In the genomic region with DNA sequence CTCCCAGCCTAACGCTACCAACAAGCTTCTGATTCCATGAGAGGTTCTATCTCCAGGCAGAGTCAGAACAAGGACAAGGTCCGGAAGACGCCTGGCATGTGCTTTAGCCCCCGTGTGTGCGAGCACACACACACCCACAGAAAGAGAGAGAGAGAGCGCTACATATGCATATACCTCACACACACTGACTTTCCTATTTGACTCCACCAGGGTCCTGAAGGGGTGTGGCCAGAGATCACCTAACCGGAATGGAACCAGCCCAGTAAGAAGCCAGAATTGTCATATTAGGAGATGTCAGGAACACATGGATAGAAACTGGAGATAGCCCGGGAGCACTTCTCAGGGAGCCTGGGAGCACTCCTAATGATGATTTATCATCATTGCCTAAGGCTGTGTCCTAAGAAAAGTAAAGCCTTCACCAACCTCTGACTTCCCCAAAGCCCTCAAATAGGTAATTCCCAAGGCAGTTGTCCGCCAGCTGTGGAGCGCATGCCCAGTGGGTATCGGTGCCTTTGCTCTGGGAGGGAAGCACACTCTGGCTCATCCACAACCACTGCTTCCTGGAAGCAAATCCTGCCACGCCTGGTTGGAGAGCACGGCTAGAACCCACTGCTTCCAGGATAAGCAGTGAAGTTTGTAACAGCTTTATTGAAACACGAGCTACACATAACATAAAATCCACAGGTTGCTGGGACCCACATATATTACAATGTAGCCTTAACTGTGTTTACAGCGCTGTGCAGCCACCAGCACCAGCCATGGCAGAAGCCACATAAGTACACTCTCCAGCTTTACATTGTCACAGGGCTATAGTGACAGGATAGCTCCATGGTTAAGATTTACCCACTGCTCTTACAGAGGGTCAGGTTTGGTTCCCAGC, we compare ENCODE assay signal across 10 mouse cellular contexts. TPM values are rescaled to one million over a fixed set of nuclear protein-coding genes. Genes with fewer than 3 reads are reported as not detected.
DNase-seq lines count a peak whose midpoint lies in the region; ATAC-seq and TF ChIP-seq lines count a peak whose summit lies in the region.
"Had no signal": no experiment of that assay in that cellular context is flagged by ENCODE, and none has a peak within 500 bp of the region (broad histone marks: within the 10 kb centered on the region; RNA-seq: fewer than 3 reads in every experiment).

No protein-coding gene starts in this region.

- no peak overlapping the region for H3K27ac ChIP-seq in liver, postnatal 0 days (ENCODE audit: low read depth)

- no peak for TF ChIP-seq EP300 in liver, postnatal 0 days (IDR thresholded peaks at IDR 0.05; ENCODE audit: low read depth)

- no peak overlapping the region for H3K4me2 ChIP-seq in liver, postnatal 0 days (ENCODE audit: low read depth, low read length)

- peaks cover 40% of the 10 kb centered on the region for H3K4me1 ChIP-seq in liver, postnatal 0 days (ENCODE audit: insufficient read depth)

- 48% methylated on average over 15 of the region's 15 CpGs for WGBS in liver, postnatal 0 days (ENCODE audit: insufficient replicate concordance)

- H3K4me3 ChIP-seq in liver, postnatal 0 days (ENCODE audit: low read depth, low read length): no peak overlapping the region

- peak; percentile 39 for DNase-seq in cerebellum, adult 11-12 months
- DNase-seq in cerebellum, adult 8-10 months: no peak
- DNase-seq in heart, postnatal 4 days: peak; percentile 4
- no peak for DNase-seq in heart, postnatal 10 days
- peak; percentile 2 for DNase-seq in ovary, postnatal 36 days (ENCODE audit: low spot score)
- DNase-seq in ovary, adult 18-20 months (ENCODE audit: low spot score): no peak
- peak; percentile 12 for DNase-seq in liver, postnatal 0 days
- no peak for DNase-seq in T-cell, adult 2 months (ENCODE audit: low spot score)

- no peak for ATAC-seq in liver, postnatal 0 days
- ATAC-seq: hindbrain, embryonic 16.5 days had no signal

- TF ChIP-seq CTCF in liver, postnatal 0 days (IDR thresholded peaks at IDR 0.05; ENCODE audit: low read depth): no peak

- H3K9me3 ChIP-seq in liver, postnatal 0 days (ENCODE audit: low read length): no peaks in the 10 kb centered on the region

- intact Hi-C loops in heart, postnatal 10 days (cut with DNase I): loop anchor here (5.0 kb wide), 1 partner anchor 146 kb away; no protein-coding TSS in a partner anchor

- H3K9ac ChIP-seq in liver, postnatal 0 days (replicated peaks): no peak overlapping the region

- H3K36me3 ChIP-seq in liver, postnatal 0 days (replicated peaks; ENCODE audit: insufficient read depth, low read length): no peaks in the 10 kb centered on the region

- peaks cover 12% of the 10 kb centered on the region for H3K27me3 ChIP-seq in liver, postnatal 0 days (ENCODE audit: insufficient read depth, low read length)

RNA-seq across cellular contexts. Expression of a gene that starts 39.7 kb away (rescaled TPM):
- total RNA-seq in heart, postnatal 4 days (2021): 1,000 to 10,000 TPM in 1 of 2 experiments, 100 to 1,000 TPM in 1; 930 to 1,002 TPM
- 100 to 1,000 TPM; 691 to 703 TPM for total RNA-seq in heart, postnatal 10 days (2021)
- polyA plus RNA-seq in liver, postnatal 0 days (2015; fragmentation: Nextera tagmentation; extraction: Ambion mirVana): 463 and 498 TPM in 2 replicates

RNA-seq across cellular contexts. Expression of a gene that starts 52.7 kb away (rescaled TPM):
- total RNA-seq in heart, postnatal 4 days (2021): under 1 TPM in 1 of 2 experiments, not detected in 1; 0.34 TPM
- not detected for total RNA-seq in heart, postnatal 10 days (2021)
- polyA plus RNA-seq in liver, postnatal 0 days (2015; fragmentation: Nextera tagmentation; extraction: Ambion mirVana): not detected in 2 replicates
- total RNA-seq: left cerebral cortex, postnatal 10 days had no signal

Comparison
In these comparisons a context has a peak if more than half of its experiments do, and no peak if none do; other contexts are left out.
1. DNase-seq: peak in cerebellum, adult 11-12 months (single experiment), heart, postnatal 4 days (single experiment), ovary, postnatal 36 days (single experiment) and liver, postnatal 0 days (single experiment); none in cerebellum, adult 8-10 months (single experiment), heart, postnatal 10 days (0 of 2), ovary, adult 18-20 months (single experiment) and T-cell, adult 2 months (single experiment).